Mouse (Mus musculus) gastrocnemius, postnatal 25 days (tissue): ENCODE results near the gene Hist1h3e. TPM values are rescaled to one million over a fixed set of nuclear protein-coding genes. Genes with fewer than 3 reads are reported as not detected.
A peak's percentile ranks its signal among the peaks of the same experiment; 100 is the strongest.
"Not testable (repeated sequence)": the region's sequence is repeated elsewhere in the genome, so short reads cannot be mapped to it uniquely, and the experiment has no call there.

Experiments used
- DNase-seq: peaks from one replicate; pipeline ENCODE4 v3.0.0; 2022
- total RNA-seq, 2 experiments: library from RNA; stranded (reverse); gene quantifications; 1 replicate in 1 of 2; 2 replicates in 1 of 2; pipeline ENCODE4 v1.2.3; 2021

Hist1h3e gene
- total RNA-seq, 2 experiments from 2014 or later, result 11.7 to 13.0 TPM

GRCm38 (mm10) chr13:23582219-23583056 is 20.3 kb upstream of the Hist1h3e start:
- no peak for DNase-seq

- peak; percentile 92 for DNase-seq
Measured at GRCm38 (mm10) chr13:23581408-23582218, 19.4 kb upstream of the Hist1h3e start, which contains the start of gene Hist1h4d. Gene Hist1h4d (plus strand): TSS chr13:23581598.

GRCm38 (mm10) chr13:23577835-23578234 is 15.7 kb upstream of the Hist1h3e start:
- no peak for DNase-seq

GRCm38 (mm10) chr13:23576906-23577639 is 14.9 kb upstream of the Hist1h3e start:
- DNase-seq, result no peak

GRCm38 (mm10) chr13:23576351-23576881 is 14.2 kb upstream of the Hist1h3e start:
- DNase-seq, result no peak

- DNase-seq, result not testable (repeated sequence)
Measured at GRCm38 (mm10) chr13:23575864-23576313, 13.7 kb upstream of the Hist1h3e start.

GRCm38 (mm10) chr13:23575271-23575851 is 13.2 kb upstream of the Hist1h3e start, which contains the start of gene Hist1h3d:
Gene Hist1h3d (plus strand): TSS chr13:23575763.
- no peak for DNase-seq

GRCm38 (mm10) chr13:23574546-23575170 is 12.5 kb upstream of the Hist1h3e start:
- not testable (repeated sequence) for DNase-seq

GRCm38 (mm10) chr13:23573898-23574524 is 11.8 kb upstream of the Hist1h3e start, which contains the start of the genes Hist1h2bf and Hist1h2ad:
Gene Hist1h2bf (minus strand): TSS chr13:23574196.
Gene Hist1h2ad (plus strand): TSS chr13:23574381.
- peak; percentile 80 for DNase-seq

GRCm38 (mm10) chr13:23573034-23573897 is 11.1 kb upstream of the Hist1h3e start:
- DNase-seq, result not testable (repeated sequence)

- DNase-seq, result no peak
Measured at GRCm38 (mm10) chr13:23572218-23573033, 10.3 kb upstream of the Hist1h3e start.

- not testable (repeated sequence) for DNase-seq
Measured at GRCm38 (mm10) chr13:23571504-23572217, 9.5 kb upstream of the Hist1h3e start.

GRCm38 (mm10) chr13:23571022-23571503 is 8.9 kb upstream of the Hist1h3e start, which contains the start of the genes Hist1h2ae and Hist1h2bg:
Gene Hist1h2ae (minus strand): TSS chr13:23571220.
Gene Hist1h2bg (plus strand): TSS chr13:23571396.
- peak; percentile 52 for DNase-seq

- DNase-seq, result not testable (repeated sequence)
Measured at GRCm38 (mm10) chr13:23570261-23571021, 8.3 kb upstream of the Hist1h3e start.

GRCm38 (mm10) chr13:23564482-23564881 is 2.3 kb upstream of the Hist1h3e start:
- no peak for DNase-seq

GRCm38 (mm10) chr13:23562699-23563462 is 712 bp upstream of the Hist1h3e start:
- no peak for DNase-seq
